Mouse (Mus musculus) retina, postnatal 1 day (tissue): ENCODE measurements at regions not wholly inside any gene's neighbourhood (a gene's known extent, or its start where the extent isn't known, plus 50 kb on each side); places are given as distances from the start of the nearest gene placed in this dataset.

ENCODE experiments used
- DNase-seq: peaks from one replicate; pipeline ENCODE4 v3.0.0-alpha.2; 2012

- no peak for DNase-seq
Observed at GRCm38 (mm10) chr13:37149066-37149781, 99.2 kb upstream of the F13a1 start.

GRCm38 (mm10) chr13:37148627-37149026 lies 98.6 kb upstream of the F13a1 start:
- no peak for DNase-seq

- DNase-seq = no peak
Observed at GRCm38 (mm10) chr13:37147790-37148189, 97.7 kb upstream of the F13a1 start.

- DNase-seq = no peak
Observed at GRCm38 (mm10) chr13:37142812-37143211, 92.8 kb upstream of the F13a1 start.

GRCm38 (mm10) chr13:37135115-37135514 lies 85.1 kb upstream of the F13a1 start:
- no peak for DNase-seq

GRCm38 (mm10) chr13:37134518-37134917 lies 84.5 kb upstream of the F13a1 start:
- DNase-seq = no peak

- DNase-seq = no peak
Observed at GRCm38 (mm10) chr13:37130637-37131036, 80.6 kb upstream of the F13a1 start.

GRCm38 (mm10) chr13:37121602-37122001 lies 71.6 kb upstream of the F13a1 start:
- no peak for DNase-seq

GRCm38 (mm10) chr13:37120219-37120618 lies 70.2 kb upstream of the F13a1 start:
- DNase-seq = no peak

GRCm38 (mm10) chr13:37114324-37114723 lies 64.3 kb upstream of the F13a1 start:
- no peak for DNase-seq

- no peak for DNase-seq
Observed at GRCm38 (mm10) chr13:37111747-37112146, 61.7 kb upstream of the F13a1 start.

GRCm38 (mm10) chr13:37107721-37108120 lies 57.7 kb upstream of the F13a1 start:
- no peak for DNase-seq

- DNase-seq = no peak
Observed at GRCm38 (mm10) chr13:37106009-37106408, 56.0 kb upstream of the F13a1 start.

GRCm38 (mm10) chr13:37104410-37105294 lies 54.6 kb upstream of the F13a1 start:
- no peak for DNase-seq

- peak; percentile 60 for DNase-seq
Observed at GRCm38 (mm10) chr13:37103741-37104296, 53.8 kb upstream of the F13a1 start.

- no peak for DNase-seq
Observed at GRCm38 (mm10) chr13:37101755-37102154, 51.7 kb upstream of the F13a1 start.
